Mouse (Mus musculus): ENCODE results near the gene Tmem38b.
A peak's percentile ranks its signal among the peaks of the same experiment; 100 is the strongest.

The Tmem38b gene

DNA sequence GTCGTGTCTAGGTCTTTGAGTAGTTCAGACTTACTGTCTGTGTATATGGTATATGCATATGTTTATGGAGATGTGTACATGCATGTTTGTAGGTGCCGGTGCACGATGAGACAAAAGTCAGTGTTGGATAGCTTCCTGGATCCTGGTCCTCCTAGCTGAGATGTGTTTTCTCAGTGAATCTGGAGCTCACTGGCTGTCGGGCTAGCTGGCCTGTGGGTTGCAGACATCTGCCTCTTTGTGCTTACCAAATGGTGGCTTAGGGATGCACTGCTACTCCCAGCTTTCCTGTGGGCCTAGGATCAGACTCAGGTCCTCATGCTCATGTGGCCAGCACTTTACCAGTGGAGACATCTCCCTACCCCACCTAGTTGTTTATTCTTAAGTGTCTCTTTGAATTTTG is 4.2 kb downstream of the Tmem38b start:
- no peak for DNase-seq (ENCODE audit: low spot score in 2 of 2)

DNA sequence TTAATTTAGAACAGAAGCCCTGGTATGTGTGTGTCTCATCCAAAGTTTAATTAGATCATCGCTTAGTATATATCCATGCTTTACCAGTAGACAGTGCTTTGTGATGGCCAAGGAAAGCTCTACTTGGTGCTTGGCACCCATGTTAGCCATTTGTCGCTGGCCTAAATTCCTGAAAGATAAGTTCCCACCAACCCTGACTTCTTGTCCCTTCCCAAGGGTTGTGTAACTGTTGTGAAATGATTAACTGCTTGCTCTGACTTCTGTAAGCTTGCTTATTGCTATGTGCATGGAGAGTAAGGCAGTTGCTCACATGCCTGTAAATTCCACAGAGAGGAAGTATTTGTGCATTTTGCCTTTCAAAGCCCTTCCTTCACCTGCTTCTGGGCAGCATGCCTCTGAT is 4.7 kb downstream of the Tmem38b start:
- no peak for DNase-seq (ENCODE audit: low spot score in 2 of 2)

DNA sequence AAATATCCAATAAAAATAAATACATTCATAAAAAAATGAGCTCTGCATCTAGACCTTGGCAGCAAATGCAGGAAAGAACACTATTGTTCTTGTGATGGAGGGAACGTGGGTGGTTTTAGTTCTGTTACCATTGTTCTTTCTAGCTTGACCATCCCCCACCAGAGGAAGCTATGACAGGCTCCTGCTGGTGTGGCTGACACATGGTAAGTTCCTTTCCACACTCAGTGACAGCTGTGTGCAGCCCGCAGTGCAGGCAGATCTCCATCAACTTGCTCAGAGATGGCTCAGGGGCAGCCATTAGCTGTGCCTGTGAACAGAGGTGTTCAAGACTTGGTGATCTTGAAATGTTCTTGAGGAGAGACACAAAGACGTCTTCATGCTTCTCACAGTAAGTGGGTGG is 6.5 kb downstream of the Tmem38b start:
- DNase-seq (ENCODE audit: low spot score in 2 of 2) = no peak

DNA sequence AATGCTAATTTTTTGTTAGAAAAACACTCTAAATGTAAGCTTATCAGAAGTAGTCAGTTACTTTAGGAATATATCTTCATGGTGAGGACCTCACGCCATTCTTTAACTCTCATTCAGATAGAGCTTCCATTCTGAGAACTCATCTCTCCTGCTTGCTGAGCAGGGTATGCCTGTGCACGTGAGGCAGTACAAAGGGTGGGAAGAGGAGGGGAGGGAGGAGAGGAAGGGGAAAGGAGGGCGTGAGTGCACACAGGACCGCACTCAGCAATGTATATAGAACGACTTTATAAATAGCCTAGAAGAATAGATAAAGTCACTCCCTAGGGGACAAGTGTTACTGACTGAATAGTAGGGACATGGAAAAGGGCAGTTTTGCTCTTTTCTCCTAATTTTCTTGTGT is 11.1 kb downstream of the Tmem38b start:
- DNase-seq (ENCODE audit: low spot score in 2 of 2) = no peak

DNA sequence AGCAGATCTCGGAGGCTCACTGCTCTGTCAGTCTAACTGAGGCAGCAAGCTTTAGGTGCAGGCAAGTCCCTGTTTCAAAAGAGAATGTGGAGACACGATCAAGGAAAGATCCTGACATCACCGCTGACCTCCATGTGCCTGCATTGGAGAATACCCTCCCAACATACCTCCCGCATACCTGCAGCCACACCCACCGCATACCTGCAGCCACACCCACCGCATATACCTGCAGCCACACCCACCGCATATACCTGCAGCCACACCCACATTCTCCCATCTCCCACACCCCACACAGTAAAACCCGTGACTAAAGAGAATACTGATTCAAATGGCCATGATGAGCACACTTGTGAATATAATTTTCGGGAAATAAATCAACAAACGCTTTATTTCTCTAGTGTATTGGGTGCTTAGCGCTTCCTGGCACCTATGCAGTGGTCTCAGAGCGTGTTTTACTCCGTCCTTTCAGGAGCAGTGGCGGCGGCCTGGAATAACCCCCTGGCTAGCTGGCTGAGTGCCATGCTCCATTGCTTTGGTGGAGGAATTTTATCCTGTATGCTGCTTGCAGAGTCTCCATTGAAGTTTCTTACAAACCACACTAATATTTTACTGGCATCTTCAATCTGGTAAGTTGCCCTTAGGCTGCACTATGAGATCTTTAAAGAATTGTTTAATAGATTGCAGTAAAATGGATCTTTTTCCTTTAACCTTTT is 14.5 kb downstream of the Tmem38b start:
- DNase-seq (ENCODE audit: low spot score in 2 of 2) = no peak

DNA sequence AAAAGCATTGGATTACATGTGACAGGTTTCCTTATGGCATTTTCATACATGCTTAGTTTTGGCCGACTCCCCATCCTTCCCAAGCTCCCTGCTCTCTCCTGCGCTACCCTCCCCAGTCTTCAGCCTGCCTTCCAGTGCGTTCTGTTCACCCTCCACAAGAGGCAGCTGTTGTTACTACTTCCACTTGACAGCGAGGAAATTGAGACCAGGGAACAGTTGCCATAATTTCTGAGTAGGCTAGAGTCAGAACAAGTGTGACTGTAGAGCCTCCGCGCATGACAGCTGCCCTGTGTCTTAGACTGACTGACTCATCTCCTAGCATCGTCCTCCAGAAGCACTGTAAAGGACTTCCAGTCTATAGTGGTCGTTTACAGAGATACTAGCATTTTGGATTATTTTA is 17.7 kb downstream of the Tmem38b start:
- DNase-seq (ENCODE audit: low spot score in 2 of 2) = peak in 1 of 2 experiments; percentile 17

DNA sequence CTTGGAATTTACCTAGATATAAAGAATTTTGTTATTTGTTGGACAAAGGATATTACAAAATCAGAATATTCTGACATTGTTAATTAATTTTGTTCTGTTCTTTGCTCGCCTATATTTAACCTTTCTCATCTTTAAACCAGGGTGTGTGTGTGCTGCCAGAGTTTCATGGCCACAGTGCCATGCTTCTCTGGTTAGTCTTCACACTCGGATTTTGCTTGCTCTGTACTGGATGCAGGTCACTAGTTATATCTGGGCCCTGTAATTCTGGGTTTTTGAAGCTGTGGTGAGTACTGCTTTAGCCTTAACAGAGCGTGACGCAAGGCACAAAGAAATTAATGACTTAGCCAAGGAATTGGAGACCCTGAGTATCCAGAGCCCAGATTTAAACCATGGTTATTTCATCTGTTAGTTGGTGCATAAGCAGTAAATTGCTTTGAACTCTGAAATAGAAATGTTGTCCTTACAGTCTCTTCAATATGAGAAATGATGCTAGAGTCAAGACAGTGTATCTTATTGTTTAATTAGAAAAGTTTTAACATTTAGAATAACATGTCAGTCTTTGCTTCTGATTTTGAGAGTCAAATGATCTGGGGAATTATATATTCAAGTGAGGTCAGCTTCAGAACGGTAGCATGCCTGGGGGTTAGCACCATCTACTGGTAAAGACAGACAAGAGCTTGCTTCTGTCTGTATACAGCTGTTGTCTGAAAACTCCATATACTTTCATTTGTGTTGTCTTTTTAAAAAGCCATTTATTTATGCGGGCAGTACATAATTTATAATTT is 19.2 kb downstream of the Tmem38b start:
- no peak for DNase-seq (ENCODE audit: low spot score in 2 of 2)

DNA sequence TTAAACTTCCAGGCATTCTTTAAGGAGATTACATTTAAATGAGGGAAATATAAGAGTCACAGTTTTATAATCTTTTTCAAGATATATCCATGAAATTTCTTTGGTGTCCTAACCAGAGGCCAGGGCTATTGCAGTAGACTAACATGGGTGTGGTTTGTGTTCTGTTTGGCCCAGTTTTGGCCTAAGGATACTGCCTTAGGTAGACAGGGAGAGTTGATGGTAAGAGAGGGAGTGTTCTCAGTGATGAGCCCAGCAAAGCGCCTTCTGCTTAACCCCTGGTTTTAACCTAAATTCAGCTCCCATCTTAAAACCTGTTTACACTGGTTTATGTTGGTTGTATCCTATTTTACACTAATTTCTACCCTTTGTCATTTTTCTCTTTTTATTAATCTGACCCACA is 19.8 kb downstream of the Tmem38b start:
- DNase-seq (ENCODE audit: low spot score in 2 of 2) = no peak

DNA sequence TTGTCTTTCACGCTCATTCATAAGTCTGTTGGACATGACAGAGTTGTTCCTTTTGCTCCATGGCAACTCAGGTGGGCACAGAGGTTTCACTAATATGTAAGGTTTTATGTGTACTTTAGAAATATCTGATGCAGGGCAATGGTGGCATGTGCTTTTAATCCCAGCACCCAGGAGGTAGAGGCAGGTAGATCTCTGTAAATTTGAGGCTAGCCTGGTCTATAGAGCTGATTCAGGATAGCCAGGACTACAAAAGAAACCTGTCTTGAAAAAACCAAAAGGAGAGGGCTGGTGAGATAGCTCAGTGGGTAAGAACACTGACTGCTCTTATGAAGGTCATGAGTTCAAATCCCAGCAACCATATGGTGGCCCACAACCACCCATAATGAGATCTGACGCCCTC is 20.5 kb downstream of the Tmem38b start:
- DNase-seq (ENCODE audit: low spot score in 2 of 2) = no peak

DNA sequence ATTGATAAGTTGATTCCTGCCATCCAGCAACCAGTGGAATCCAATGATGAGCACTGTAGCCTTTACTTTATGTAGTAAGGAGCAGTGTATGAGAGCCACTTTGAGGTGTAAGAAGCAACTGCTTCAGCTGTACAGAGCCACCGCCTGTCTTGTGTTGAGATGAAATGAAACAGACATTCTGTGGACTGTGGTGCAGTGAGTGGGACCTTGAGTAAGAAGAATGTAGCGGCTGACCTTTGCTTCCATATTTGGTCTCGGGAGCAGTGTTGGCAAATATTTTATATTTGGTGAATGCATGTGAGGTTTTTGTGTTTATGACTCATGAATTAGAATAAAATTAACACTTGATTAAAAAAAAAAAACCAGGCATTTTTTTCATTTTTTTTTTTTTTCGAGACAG is 21.7 kb downstream of the Tmem38b start:
- DNase-seq (ENCODE audit: low spot score in 2 of 2) = no peak

DNA sequence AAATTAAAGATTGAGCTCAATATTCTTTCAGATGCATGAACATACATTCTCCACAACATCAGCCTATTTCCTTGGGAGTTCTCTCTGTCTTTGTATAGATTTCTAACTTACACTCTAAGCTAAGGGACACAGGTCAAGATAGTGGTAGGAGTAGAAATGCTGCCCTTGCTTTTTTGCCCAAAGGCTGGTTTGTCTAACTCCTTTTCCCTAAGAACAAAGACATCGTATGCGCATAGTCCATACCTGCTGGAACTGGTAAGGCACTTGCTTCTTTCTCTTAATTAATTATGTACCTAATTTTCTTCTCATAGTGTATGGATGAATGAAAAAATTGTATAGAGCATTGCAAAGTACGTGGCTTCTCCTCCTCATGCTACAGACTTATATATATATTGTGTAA is 22.5 kb downstream of the Tmem38b start:
- no peak for DNase-seq (ENCODE audit: low spot score in 2 of 2)

DNA sequence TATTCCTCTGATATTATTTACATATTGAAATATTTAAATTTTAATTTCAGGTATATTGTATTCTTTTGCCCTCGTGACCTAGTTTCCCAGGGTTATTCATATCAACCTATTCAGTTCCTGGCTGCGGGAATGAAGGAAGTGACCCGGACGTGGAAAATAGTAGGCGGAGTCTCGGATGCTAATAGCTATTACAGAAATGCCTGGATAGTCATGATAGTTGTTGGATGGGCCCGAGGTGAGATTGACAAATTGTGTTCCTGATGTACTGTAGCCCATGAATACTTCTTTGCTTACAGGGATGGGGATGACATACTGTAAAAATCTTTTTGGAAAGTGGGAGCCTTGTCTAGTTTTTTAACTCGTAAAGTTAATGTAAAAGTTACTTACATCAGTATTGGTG is 23.0 kb downstream of the Tmem38b start:
- no peak for DNase-seq (ENCODE audit: low spot score in 2 of 2)

DNA sequence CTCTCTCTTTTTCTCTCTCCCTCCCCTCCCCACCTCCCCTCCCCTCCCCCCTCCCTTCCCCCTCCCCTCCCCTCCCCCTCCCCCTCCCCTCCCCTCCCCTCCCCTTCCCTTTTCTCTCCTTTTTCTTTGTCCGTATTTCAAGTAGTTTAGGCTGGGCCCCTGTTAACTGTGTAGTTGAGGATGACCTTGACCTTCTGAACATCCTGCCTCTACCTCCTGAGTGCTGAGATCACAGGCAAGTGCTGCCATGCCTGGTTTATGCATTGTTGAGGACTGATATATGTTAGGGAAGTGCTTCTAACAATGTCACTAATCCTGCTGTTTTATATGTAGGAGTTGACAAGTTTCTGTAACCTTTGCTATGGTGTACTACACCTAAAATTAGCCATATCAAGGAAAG is 24.0 kb downstream of the Tmem38b start:
- DNase-seq (ENCODE audit: low spot score in 2 of 2) = no peak

DNA sequence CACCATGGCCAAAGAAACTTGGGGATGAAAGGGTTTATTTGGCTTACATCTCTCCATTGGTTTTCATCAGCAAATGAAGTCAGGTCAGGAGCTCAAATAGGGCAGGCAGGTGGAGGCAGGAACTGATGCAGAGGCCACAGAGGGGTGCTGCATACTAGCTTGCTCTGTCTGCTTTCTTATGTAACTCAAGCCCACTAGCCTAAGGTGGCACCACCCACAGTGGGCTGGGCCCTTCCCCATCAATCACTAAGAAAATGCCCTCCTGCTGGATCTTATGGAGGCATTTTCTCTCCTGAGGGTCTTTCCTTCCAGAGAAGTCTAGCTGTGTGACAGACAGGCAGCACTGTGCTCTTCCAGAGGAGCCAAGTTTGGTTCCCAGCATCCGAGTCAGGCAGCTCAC is 27.5 kb downstream of the Tmem38b start:
- no peak for DNase-seq (ENCODE audit: low spot score in 2 of 2)

DNA sequence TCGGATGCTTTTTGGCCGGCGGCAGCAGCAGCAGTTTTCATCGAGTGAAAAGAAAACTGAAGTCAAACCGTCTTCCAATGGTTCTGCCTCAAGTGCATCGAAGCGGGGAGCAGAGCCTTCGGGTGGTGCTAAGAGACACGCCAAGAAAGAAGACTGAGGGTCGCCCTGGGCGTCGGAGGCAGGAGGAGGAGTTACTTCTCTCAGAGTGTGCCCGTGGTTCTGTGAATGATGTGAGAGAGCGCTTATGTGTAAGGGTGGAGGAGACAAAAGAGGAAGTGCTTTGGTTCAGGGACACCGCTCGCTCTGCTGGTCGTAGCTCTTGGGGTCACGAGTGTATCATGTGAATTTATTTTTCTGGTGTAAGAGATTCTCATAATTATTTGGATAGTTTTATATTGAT is 34.1 kb downstream of the Tmem38b start:
- no peak for DNase-seq (ENCODE audit: low spot score in 2 of 2)

DNA sequence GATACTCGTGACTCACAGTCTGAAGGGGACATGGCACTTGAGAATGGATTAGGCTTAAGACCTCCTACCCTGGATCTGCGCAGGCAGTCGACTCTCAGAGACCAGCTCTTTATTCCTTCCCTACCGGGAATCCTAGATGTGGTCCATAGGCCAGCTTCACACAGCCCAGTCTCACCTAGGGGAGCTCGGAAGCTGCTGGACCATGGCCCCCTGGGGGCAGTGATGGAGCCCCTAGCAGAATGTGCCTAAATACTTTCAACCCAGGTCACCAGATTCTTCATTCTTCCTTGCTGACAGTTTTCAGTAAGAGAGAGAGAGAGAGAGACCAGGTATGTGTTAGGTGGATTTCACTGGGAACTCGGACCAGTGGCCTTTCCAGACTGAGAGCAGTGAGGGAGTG is 36.3 kb downstream of the Tmem38b start:
- DNase-seq (ENCODE audit: low spot score in 2 of 2) = no peak

DNA sequence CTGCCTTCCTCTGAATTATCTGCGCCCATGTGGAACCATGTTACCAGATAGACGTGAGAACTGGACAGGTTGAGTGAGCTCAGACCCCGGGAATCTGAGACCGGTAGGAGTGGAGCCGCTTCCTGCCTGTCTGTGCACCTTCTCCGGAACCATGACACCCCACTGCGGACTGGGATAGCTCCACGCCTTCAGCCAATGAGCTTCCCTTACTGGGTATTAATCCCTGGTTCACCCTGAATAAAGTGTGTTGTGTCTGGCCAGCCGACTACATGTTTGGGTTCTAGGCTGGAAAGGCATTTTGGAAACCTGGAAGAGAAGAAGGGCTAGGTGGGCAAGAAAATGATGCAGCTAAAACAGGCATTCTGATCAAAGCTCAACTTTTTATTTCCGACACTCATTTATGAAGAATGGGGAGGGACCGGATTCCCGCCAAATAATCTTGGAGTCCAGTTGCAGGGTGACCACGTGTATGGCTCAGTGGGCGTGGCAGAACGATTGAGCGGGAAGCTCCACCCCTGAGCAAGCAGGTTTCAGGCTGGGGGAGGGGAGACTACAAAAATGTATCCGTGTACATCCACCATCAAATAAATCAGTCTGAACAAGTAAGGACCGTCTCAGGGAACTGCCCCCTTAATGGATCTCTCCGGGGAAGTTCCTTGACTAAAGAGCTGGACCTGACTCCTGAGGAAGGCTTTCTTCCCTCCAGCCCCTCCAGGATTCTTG is 38.4 kb downstream of the Tmem38b start:
- no peak for DNase-seq (ENCODE audit: low spot score in 2 of 2)

DNA sequence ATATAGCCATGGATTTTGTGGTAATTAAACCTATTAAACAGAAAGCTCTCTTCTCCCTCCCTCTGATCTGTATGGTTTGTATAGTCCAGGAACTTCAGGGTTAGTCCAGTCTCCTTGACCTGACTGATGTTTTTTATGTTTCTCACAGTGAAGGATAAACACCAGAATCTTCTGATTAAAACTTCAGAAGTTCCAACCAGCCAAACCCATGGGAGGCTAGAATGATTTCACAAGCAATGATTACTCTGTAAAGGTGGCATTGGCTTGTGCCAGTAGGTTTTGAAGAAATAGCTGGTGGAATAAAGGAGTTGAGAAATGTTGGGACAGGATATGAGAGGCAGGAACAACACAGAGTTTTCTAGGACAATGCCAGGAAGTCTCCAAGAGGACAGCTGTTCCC is 40.6 kb downstream of the Tmem38b start:
- DNase-seq (ENCODE audit: low spot score in 2 of 2) = no peak

DNA sequence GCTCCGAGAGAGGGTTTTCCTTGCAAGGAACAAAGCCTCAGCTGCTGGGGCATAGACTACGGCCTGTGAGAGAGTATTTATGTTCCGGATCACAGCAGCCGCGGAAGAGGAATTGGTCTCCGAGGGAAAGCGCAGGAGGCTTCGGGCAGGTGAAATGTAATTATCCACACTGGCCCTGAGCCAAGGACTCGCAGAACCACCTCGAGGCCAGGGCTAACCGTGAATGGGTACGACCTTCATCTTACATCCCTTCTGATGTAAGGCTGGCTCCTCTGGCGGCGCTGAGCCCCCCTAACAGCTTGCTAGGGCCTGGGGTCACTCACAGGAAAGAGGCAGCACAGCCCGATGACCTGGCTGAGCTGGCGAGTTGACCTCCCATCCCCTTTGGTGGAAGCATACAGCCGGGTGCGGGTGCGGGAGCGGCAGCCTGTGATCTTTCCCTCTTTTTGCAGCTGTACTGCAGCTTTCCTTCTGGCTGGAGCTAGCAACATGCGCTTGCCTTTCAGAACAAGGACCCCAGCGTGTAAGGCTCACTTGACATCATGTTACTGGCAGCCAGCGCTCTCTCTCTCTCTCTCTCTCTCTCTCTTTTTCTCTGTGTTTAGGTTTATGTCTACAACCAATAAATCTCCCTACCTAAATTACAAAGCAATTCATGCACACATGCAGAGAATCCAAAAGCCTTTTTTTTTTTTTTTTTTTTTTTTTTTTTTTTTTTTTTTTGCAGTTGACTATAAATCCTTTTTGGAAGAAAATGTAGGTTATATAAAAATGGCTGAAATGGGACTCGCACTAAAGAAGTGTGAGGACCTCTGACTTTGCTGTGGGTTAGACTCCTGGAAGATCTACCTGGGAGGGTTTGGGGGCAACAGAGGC is 52.9 kb downstream of the Tmem38b start:
- no peak for DNase-seq (ENCODE audit: low spot score in 2 of 2)

DNA sequence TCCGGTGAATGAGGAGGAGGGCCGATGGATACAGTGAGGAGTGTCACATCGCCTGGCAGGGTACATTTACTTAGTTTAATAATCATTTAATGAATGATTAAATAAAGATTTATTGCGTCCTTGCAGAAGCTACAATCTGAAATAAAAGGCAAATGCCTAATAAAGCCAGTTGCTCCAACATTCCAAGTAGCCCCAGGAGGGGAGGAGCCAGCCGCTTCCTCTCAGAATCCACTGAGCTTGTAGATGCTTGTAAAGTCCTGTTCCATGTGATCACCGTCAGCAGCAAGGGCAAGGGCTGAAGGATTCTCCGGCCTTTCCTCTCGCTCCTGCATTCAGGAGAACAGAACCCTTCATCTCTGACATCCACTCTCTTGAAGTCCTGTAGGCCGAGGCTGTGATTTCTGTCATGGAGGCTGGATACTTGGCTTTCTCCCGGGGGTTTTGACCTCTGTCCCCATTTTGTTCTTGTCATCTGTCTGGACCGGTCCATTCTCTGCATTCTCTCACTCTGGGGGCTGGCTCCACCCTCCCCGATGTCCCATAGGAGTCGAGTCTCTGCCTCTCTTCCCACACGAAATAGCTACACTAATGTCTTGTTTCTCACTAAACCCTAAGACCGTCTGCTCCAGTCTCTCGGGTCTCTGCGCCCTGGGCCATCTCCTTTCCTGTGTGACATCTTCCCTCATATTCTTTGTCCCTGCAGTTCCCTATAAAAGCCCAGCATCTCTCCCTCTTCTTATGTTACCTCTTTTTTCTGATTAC is 57.3 kb downstream of the Tmem38b start:
- no peak for DNase-seq (ENCODE audit: low spot score in 2 of 2)

Data from frontal cortex, postnatal 10 days (tissue).